Comparison of ENCODE assay signal across 7 mouse cellular contexts in the genomic region with DNA sequence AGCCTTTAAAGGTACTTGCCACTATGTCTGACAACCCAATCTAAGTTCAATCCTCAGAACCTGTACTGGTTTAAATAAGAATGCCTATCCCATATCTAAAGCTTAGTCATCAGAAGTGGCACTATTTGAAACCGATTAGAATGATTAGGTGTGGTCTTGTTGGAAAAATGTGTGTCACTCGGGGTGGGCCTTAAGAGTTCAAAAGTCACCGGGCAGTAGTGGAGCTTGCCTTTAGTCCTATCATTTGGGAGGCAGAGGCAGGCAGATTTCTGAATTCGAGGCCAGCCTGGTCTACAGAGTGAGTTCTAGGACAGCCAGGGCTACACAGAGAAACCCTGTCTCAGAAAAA. TPM values are rescaled to one million over a fixed set of nuclear protein-coding genes. Genes with fewer than 3 reads are reported as not detected.
DNase-seq lines count a peak whose midpoint lies in the region; ATAC-seq lines count a peak whose summit lies in the region.

No protein-coding gene starts in this region.

- WGBS in neural tube, embryonic 11.5 days: 93% methylated on average over 4 of the region's 4 CpGs
- 98% methylated on average over 4 of the region's 4 CpGs for WGBS in forebrain, embryonic 13.5 days
- 81% methylated on average over 4 of the region's 4 CpGs for WGBS in liver, embryonic 12.5 days (ENCODE audit: insufficient replicate concordance)

- H3K36me3 ChIP-seq in neural tube, embryonic 11.5 days (ENCODE audit: control insufficient read depth, insufficient read depth, low read length): no peaks in the 10 kb centered on the region
- H3K36me3 ChIP-seq in forebrain, embryonic 13.5 days (ENCODE audit: poor library complexity, severe bottlenecking): no peaks in the 10 kb centered on the region
- no peaks in the 10 kb centered on the region; the same call in 1 of the 2 replicates for H3K36me3 ChIP-seq in liver, embryonic 12.5 days

- peak overlapping the region; percentile 96 for H3K9ac ChIP-seq in neural tube, embryonic 11.5 days (ENCODE audit: low read length)
- H3K9ac ChIP-seq in forebrain, embryonic 13.5 days: no peak overlapping the region
- peak overlapping the region; percentile 96; the same call in 1 of the 2 replicates for H3K9ac ChIP-seq in liver, embryonic 12.5 days

- no peak for DNase-seq in neural tube, embryonic 11.5 days (ENCODE audit: low spot score)
- no peak for DNase-seq in neural tube, embryonic 10.5 days (ENCODE audit: extremely low spot score, low spot score)
- no peak for DNase-seq in right cerebral cortex, adult 18-20 months
- no peak for DNase-seq in urinary bladder, adult 2 months (ENCODE audit: low spot score)
- DNase-seq in kidney, adult 11 months: no peak

- ATAC-seq in neural tube, embryonic 11.5 days (ENCODE audit: insufficient read depth, low FRiP score, low TSS enrichment): no peak
- no peak for ATAC-seq in forebrain, embryonic 13.5 days
- no peak for ATAC-seq in liver, embryonic 12.5 days

- H3K9me3 ChIP-seq in neural tube, embryonic 11.5 days (ENCODE audit: control insufficient read depth, low read length): no peaks in the 10 kb centered on the region
- no peaks in the 10 kb centered on the region for H3K9me3 ChIP-seq in forebrain, embryonic 13.5 days (replicated peaks)
- H3K9me3 ChIP-seq in liver, embryonic 12.5 days (replicated peaks): no peaks in the 10 kb centered on the region

- H3K27me3 ChIP-seq in neural tube, embryonic 11.5 days (ENCODE audit: control insufficient read depth, insufficient read depth, low read length): no peaks in the 10 kb centered on the region
- no peaks in the 10 kb centered on the region for H3K27me3 ChIP-seq in forebrain, embryonic 13.5 days
- 0 out of 2 replicates have a peak, but pooled peaks cover 6% of the 10 kb centered on the region for H3K27me3 ChIP-seq in liver, embryonic 12.5 days (replicated peaks)

- no peak overlapping the region for H3K27ac ChIP-seq in neural tube, embryonic 11.5 days (ENCODE audit: low read depth, low read length)
- H3K27ac ChIP-seq in forebrain, embryonic 13.5 days: no peak overlapping the region
- H3K27ac ChIP-seq in liver, embryonic 12.5 days: peak overlapping the region; percentile 63

- H3K4me3 ChIP-seq in neural tube, embryonic 11.5 days (ENCODE audit: low read depth, low read length): peak overlapping the region; percentile 93
- H3K4me3 ChIP-seq in forebrain, embryonic 13.5 days: peak overlapping the region; percentile 97
- H3K4me3 ChIP-seq in liver, embryonic 12.5 days: peak overlapping the region; percentile 94

- peak overlapping the region; percentile 53 for H3K4me2 ChIP-seq in neural tube, embryonic 11.5 days (ENCODE audit: low read depth)
- H3K4me2 ChIP-seq in forebrain, embryonic 13.5 days: peak overlapping the region; percentile 93
- peak overlapping the region; percentile 93 for H3K4me2 ChIP-seq in liver, embryonic 12.5 days

- peaks cover 12% of the 10 kb centered on the region for H3K4me1 ChIP-seq in neural tube, embryonic 11.5 days (ENCODE audit: control insufficient read depth, insufficient read depth, low read length)
- H3K4me1 ChIP-seq in forebrain, embryonic 13.5 days: peaks cover 30% of the 10 kb centered on the region
- peaks cover 42% of the 10 kb centered on the region for H3K4me1 ChIP-seq in liver, embryonic 12.5 days

RNA-seq across cellular contexts. Expression of gene Xpo6, which starts 0.7 kb away (rescaled TPM):
- 70.0 and 72.9 TPM in 2 replicates for polyA plus RNA-seq in neural tube, embryonic 11.5 days (2014; fragmentation: Nextera tagmentation; extraction: Ambion mirVana)
- 47.7 and 54.6 TPM in 2 replicates for polyA plus RNA-seq in forebrain, embryonic 13.5 days (2015; fragmentation: Nextera tagmentation; extraction: Ambion mirVana)
- 38.0 and 39.8 TPM in 2 replicates for polyA plus RNA-seq in liver, embryonic 12.5 days (2016; fragmentation: Nextera tagmentation; extraction: Ambion mirVana)
- 81.2 and 83.4 TPM in 2 replicates for polyA plus RNA-seq in urinary bladder, adult 2 months (2012; rRNA removed)
